Mouse (Mus musculus) bone marrow macrophage, adult 2 months (primary cell): Measurements from ENCODE around the gene Kif13a.

ENCODE experiments used
- CTCF ChIP-seq: IDR thresholded peaks from 2 replicates; pipeline ENCODE4 v1.5.1; 2012; ENCODE audit warnings: low read depth, mild to moderate bottlenecking, low read length, moderate library complexity
- POLR2A ChIP-seq: IDR thresholded peaks from 2 replicates; pipeline ENCODE4 v1.6.1; 2012; ENCODE audit warnings: mild to moderate bottlenecking, low read depth, low read length, borderline replicate concordance

DNA sequence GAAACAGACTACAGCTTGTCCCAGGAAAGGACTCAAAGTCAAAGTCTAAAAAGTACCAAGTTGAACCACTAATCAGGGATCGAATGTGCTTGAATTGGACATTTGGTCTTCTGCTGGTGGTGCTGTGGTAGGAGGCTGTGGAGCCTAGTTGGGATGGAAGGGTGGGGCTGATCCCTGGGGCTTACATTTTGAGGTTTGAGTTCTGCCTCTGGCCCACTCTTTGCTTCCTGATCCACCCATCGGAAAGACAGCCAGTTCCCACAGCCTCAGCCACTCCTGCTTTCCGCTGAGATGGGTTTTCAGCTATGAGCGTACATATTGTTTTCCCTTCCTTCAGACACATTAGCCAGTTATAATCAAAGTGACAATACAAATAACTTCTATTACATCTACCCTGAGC is 106.4 kb downstream of the Kif13a start:
- no peak for TF ChIP-seq POLR2A
- TF ChIP-seq CTCF, result no peak
